Mouse (Mus musculus) layer of hippocampus, postnatal 14 days (tissue): Measurements from ENCODE around the gene C2cd4c. TPM values are rescaled to one million over a fixed set of nuclear protein-coding genes. Genes with fewer than 3 reads are reported as not detected.
A peak's percentile ranks its signal among the peaks of the same experiment; 100 is the strongest.

Experiments
- DNase-seq, 2 experiments: peaks; one replicate each; pipeline ENCODE4 v3.0.0; 2021 to 2022; ENCODE audit warnings: low spot score in 2 of 2, mixed read lengths in 1 of 2
- total RNA-seq, 2 experiments: library from RNA; stranded (reverse); gene quantifications; 2 replicates each; pipeline ENCODE4 v1.2.3; 2021

C2cd4c gene
- total RNA-seq, 2 experiments from 2014 or later: 6.5 to 8.3 TPM

GRCm38 (mm10) chr10:79614305-79614643 lies 449 bp upstream of the C2cd4c start:
- no peak for DNase-seq

DNA sequence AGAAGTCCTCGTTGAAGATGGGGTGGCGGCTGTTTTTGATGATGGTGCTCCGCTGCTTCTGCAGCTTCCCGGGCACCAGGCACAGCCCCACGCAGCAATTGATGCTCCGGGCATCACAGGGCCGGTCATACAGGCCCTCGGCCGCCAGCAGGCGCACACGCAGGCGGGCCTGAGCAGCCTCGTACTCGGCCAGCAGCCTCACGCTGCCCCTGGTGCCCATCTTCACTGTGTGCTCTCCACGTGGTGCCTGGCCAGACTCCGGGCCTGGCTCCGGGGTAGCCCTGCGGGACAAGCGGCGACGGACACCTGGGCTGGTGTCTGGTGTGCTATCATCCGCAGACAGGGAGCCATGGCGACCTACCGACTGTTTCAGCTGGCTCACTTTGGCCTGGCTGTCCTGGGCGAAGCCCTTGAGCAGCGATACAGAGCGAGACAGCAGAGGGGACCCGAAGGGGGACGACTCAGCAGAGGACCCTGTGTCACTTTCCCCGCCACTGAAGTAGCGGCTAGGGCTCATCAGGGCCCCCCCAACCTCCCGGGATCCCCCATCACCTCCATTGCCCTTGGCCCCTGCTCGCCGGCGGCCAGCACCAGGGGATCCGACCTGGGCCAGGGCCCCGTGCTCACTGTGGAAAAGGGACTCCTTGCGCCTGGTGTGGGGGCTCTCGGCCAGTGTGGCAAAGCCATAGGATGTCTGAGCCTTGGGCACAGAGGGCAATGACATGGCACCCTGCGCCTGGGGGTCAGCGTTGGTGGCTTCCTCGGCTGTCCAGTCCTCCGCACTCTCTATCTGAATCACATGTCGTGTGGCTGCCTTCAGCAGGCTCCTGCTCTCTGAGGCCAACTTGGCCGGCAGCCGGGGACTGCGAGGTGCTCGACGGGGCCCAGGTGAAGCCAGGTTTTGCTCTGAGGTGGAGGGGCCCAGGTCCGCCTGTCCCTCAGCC lies 1.4 kb downstream of the C2cd4c start:
- no peak for DNase-seq

DNA sequence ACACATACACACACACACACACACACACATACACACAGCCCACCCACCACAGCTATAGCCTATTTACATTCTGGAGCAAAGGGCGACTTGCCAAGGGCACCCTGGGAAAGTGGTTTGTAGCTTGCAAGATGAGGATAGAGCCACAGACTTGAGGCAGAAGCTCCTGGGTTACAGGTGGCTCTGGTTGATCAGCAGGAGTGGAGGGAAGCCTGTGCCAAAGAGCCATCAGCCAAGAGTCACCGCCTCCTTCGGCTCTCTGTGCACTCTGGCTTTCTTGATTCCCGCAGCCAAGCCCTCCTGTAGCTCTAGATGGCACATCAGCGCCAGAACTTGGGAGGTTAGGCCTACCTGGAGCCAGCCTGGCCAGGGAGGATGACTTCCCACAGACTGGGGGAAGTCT lies 2.5 kb downstream of the C2cd4c start:
- no peak for DNase-seq

DNA sequence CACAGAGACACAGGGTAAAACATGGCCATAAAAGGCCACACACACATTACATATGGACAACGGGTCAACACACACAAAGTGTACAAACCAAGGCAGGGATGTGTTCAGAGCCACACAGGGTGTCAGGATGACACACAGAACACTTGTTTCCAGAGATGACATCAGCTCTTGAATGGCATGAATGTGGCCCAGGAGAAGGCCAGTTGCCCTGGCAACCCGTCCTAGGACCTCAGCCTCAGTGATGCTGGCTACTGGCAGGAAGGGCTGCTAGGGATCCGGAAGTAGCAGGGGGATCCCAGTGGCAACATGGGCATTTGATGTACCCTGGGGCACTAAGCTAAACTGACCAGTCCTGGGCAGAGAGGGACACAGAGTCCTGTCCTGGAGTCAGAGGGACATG lies 4.5 kb downstream of the C2cd4c start:
- no peak for DNase-seq

- DNase-seq: no peak
Measured at GRCm38 (mm10) chr10:79607892-79608291, 5.9 kb downstream of the C2cd4c start.

DNA sequence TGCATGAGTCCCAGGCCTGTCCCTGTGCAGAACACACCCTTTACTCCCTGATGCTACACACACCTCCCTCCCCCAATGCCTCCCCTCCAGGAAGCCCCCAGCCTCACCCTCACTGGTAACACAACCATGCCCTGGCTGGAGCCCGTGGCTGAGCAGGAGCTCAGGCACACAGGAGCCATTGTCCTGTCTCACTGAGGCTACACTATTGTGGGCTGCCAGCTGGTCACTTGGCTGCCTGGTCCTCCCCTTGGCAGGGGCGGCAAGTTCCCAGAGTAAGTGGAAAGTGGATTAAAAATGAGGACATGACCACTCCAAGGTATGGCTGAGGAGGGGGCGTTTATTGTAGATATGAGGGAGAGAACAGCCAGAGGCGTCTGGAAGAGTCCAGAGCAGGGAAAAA lies 7.3 kb downstream of the C2cd4c start:
- DNase-seq: no peak

- no peak for DNase-seq
Measured at GRCm38 (mm10) chr10:79597936-79598230, 15.9 kb downstream of the C2cd4c start.

GRCm38 (mm10) chr10:79597051-79597935 lies 16.5 kb downstream of the C2cd4c start:
- DNase-seq: peak in 1 of 2 experiments; percentile 67

GRCm38 (mm10) chr10:79595590-79595929 lies 18.3 kb downstream of the C2cd4c start:
- DNase-seq: no peak

DNA sequence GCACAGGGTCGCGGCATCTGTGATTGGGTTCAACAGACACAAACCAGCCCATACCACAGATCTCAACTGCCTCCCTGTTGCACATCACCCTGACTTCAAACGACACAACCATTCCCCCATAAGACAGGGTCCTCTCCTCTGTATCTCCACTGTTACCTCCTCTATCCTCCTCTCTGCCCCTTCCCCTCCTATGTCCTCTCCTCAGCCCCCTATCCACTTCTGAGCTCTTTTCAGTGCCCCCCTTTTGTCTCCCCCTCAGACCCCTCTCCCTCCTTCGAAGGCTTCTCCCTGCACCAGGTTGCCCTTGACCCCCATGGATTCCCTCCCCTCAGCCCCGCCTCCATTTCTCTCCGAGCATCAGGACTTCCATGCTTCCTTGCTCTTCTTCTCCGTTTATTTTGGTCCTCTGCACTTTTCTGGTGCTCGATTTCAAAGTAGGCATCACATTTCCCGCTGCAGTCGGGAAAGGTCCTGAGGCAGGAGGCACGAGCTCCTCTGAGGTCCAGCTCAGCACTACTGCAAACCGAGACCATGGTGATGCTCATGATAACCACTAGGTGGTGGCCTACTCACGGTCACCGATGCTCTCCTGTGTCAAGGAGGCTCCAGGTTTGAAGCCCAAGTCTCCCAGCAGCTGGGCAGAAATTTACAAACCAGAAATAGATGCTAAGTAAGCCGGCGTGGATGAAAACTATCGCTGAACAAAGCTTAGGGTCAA lies 18.8 kb downstream of the C2cd4c start:
- DNase-seq: peak; percentile 59 to 74

DNA sequence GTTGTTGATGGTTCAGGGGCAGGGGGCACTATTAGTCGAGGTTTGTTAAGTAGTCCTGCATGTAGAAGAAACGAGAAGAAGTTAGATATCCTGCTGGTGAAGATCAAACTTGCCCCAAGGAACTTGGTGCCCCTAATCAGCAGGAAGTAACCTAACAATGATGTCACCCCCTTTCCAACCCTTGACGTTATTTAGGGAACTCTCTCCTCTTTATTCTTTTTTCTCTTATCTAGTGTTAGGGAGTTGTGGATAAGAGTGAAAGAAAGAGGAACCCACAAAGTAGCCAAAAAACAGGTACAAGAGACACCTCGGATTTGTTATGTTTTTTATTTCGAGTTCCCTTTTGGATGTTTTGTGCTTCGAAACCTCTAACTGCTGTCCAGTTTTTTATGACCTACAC lies 19.7 kb downstream of the C2cd4c start:
- DNase-seq: no peak

GRCm38 (mm10) chr10:79590702-79591101 lies 23.1 kb downstream of the C2cd4c start:
- no peak for DNase-seq

- DNase-seq: no peak
Measured at GRCm38 (mm10) chr10:79587752-79588126, 26.1 kb downstream of the C2cd4c start.

DNA sequence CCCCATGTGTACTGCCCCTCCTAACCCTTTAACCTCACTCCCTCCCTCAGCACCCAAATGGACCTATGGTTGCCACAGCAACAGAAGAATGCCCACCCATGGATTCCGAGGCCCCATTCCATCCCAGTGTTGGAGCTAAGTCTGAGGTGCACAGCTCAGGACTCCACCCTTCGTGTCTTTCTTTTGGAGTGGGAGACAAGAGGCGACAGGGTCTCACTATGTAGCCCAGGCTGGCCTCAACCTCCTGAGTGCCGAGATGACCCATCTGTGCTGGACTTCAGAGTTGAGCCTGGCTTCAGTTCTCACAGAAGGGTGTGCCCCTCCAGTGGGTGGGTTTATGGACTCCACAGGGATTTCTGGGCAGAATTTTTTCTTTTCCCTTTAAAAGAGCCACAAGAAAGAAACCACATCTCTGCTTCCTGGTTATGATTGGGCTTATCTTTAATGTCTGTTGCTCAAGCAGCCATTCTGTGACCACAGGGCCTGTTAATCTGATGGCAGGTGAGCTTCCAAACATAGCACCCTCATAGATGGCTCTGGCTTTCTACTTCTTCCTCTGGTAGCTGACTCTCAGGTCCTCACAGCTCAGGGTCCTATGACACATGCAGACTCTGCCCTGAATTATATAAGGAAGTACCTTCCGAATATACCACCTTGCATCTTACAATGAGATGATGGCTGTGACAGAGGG lies 26.6 kb downstream of the C2cd4c start, which contains the start of gene Theg:
Theg (minus strand) TSS at position 271 of the 691 bp plus-strand sequence.
- no peak for DNase-seq

DNA sequence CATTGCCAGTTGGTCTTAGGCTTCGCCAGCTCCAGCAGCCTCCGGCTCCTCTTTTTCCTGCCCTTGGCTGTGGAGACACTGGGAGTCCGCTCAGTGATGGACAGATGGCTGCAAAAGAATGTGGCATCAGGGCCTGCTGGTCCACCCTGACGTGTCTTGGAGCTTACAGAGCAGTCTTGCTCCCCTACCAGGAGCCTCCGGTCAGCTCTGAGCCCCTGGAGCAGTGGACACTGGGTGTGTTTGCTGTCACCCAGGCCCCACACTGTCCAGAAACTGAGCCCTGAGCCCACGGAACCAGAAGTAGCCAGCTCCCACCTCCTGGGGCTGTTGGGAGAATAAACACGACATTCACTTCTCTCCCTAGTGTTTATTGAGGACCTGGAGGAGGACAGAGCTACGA lies 27.6 kb downstream of the C2cd4c start:
- no peak for DNase-seq

DNA sequence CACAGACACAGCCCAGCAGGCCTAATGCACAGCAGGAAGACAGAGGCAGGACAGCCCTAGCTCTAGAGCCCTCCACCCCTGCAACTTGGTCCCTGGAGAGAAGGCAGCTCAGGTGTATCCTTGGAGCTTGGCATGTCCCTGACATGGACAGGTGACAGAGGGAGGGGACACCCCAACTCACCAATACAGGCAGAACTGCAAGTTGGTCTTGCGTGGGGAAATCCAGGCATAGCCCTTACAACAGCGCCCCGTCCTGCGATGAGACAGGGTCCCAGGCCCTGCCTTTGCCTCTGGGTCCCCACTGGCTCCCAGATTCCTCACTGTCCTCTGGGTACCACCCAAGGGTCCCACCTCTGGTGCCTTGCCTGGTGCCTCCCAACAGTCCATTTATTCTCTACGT lies 28.1 kb downstream of the C2cd4c start:
- no peak for DNase-seq

- no peak for DNase-seq
Measured at GRCm38 (mm10) chr10:79585136-79585535, 28.7 kb downstream of the C2cd4c start.

GRCm38 (mm10) chr10:79584426-79584825 lies 29.4 kb downstream of the C2cd4c start:
- no peak for DNase-seq

GRCm38 (mm10) chr10:79584021-79584420 lies 29.8 kb downstream of the C2cd4c start:
- no peak for DNase-seq

DNA sequence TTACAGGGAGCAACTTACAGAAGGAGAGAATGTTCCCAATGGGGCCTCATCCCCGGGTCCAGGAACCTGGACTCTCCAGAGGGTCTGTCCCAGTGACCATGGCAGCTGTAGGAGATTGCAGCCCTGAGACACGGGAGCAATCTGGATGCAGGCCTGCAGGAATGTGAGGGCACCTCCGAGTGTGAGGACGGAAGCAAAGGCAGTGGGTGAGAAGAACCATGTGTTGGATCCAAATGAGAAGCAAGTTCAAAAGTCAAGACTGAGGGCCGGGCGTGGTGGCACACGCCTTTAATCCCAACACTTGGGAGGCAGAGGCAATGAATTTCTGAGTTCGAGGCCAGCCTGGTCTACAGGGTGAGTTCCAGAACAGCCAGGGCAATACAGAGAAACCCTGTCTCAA lies 32.3 kb downstream of the C2cd4c start:
- no peak for DNase-seq

GRCm38 (mm10) chr10:79580811-79581210 lies 33.0 kb downstream of the C2cd4c start:
- peak in 1 of 2 experiments; percentile 49 for DNase-seq
